Comparison of ENCODE assay signal across 21 mouse cellular contexts in genomic region chr2:70649471-70649870, GRCm38 (mm10). TPM values are rescaled to one million over a fixed set of nuclear protein-coding genes. Genes with fewer than 3 reads are reported as not detected.
"Had no signal": no experiment of that assay in that cellular context is flagged by ENCODE, and none has a peak within 500 bp of the region (broad histone marks: within the 10 kb centered on the region; RNA-seq: fewer than 3 reads in every experiment).

No protein-coding gene starts in this region.

- H3K27me3 ChIP-seq: lung, embryonic 15.5 days; midbrain, embryonic 15.5 days; neural tube, embryonic 12.5 days; stomach, embryonic 15.5 days had no signal

- ATAC-seq: liver, postnatal 0 days; lung, postnatal 0 days; midbrain, embryonic 13.5 days; midbrain, embryonic 15.5 days had no signal

- H3K9me3 ChIP-seq: lung, embryonic 15.5 days; midbrain, embryonic 13.5 days; midbrain, embryonic 15.5 days; neural tube, embryonic 12.5 days; stomach, embryonic 15.5 days had no signal

- H3K27ac ChIP-seq: lung, embryonic 15.5 days; macrophage; midbrain, embryonic 13.5 days; midbrain, embryonic 15.5 days; neural tube, embryonic 12.5 days; stomach, embryonic 15.5 days; stomach, postnatal 0 days had no signal

- DNase-seq: liver, postnatal 0 days; lung, adult 2 months; lung, postnatal 14 days; lung, postnatal 36 days; right cerebral cortex, postnatal 14 days; thymus, adult 2 months; thymus, postnatal 25 days; thymus, postnatal 4 days had no signal

- H3K4me2 ChIP-seq: lung, embryonic 15.5 days; midbrain, embryonic 11.5 days; midbrain, embryonic 13.5 days; midbrain, embryonic 15.5 days; neural tube, embryonic 12.5 days; stomach, embryonic 15.5 days had no signal

- H3K4me3 ChIP-seq: lung, embryonic 15.5 days; megakaryocyte, embryonic 14.5 days; midbrain, embryonic 13.5 days; midbrain, embryonic 15.5 days; neural tube, embryonic 12.5 days; stomach, embryonic 15.5 days had no signal

- H3K36me3 ChIP-seq: lung, embryonic 15.5 days; midbrain, embryonic 13.5 days; midbrain, embryonic 15.5 days; neural tube, embryonic 12.5 days; stomach, embryonic 15.5 days had no signal

- H3K9ac ChIP-seq: liver, postnatal 0 days; lung, embryonic 15.5 days; midbrain, embryonic 13.5 days; midbrain, embryonic 15.5 days; neural tube, embryonic 12.5 days; stomach, embryonic 15.5 days had no signal

- H3K4me1 ChIP-seq: lung, embryonic 15.5 days; midbrain, embryonic 13.5 days; neural tube, embryonic 12.5 days; stomach, embryonic 15.5 days had no signal

RNA-seq across cellular contexts. Expression of gene Gm26558, which starts 12.4 kb away (rescaled TPM):
- total RNA-seq: megakaryocyte progenitor cell, adult 5-6 weeks; monocyte, adult 5-6 weeks; neutrophil, adult 5-6 weeks had no signal
- polyA plus RNA-seq: macrophage had no signal
